Mouse (Mus musculus) cerebellum, adult 2 months (tissue): Measurements from ENCODE around the gene Gorasp1.

Source experiments
- CTCF ChIP-seq: fragments of 200-500 bp; IDR thresholded peaks from 2 replicates; pipeline ENCODE4 v1.5.1; 2011; ENCODE audit warnings: low read depth, mild to moderate bottlenecking, control low read depth, low read length, moderate library complexity, borderline replicate concordance; ENCODE audit not compliant: insufficient read depth
- POLR2A ChIP-seq: fragments of 200-500 bp; IDR thresholded peaks from 2 replicates; pipeline ENCODE4 v1.6.1; 2011; ENCODE audit warnings: low read length, control low read depth, borderline replicate concordance; ENCODE audit not compliant: insufficient read depth

- TF ChIP-seq CTCF (no peak), POLR2A (no peak)
Observed at GRCm38 (mm10) chr9:119974609-119975008, 37.2 kb upstream of the Gorasp1 start.
